15 mouse cellular contexts compared by ENCODE assay signal in genomic region chr5:146974781-146975123, GRCm38 (mm10). TPM values are rescaled to one million over a fixed set of nuclear protein-coding genes. Genes with fewer than 3 reads are reported as not detected.
DNase-seq lines count a peak whose midpoint lies in the region; ATAC-seq and TF ChIP-seq lines count a peak whose summit lies in the region.
"Had no signal": no experiment of that assay in that cellular context is flagged by ENCODE, and none has a peak within 500 bp of the region (broad histone marks: within the 10 kb centered on the region; RNA-seq: fewer than 3 reads in every experiment).

No protein-coding gene starts in this region.

- WGBS in kidney, embryonic 14.5 days = 32% methylated on average over 13 of the region's 13 CpGs

- H3K27ac ChIP-seq in kidney, embryonic 14.5 days (ENCODE audit: low read depth, low read length) = no peak overlapping the region
- H3K27ac ChIP-seq in ES-Bruce4 (ENCODE audit: insufficient read depth, low read length) = no peak overlapping the region
- H3K27ac ChIP-seq: embryonic facial prominence, embryonic 15.5 days; hindbrain, embryonic 12.5 days; macrophage; neural tube, embryonic 13.5 days had no signal

- no peaks in the 10 kb centered on the region for H3K36me3 ChIP-seq in kidney, embryonic 14.5 days (ENCODE audit: control insufficient read depth, insufficient read depth, low read length)
- H3K36me3 ChIP-seq in ES-Bruce4 (ENCODE audit: control insufficient read depth, insufficient read depth, low read length, poor library complexity, severe bottlenecking) = no peaks in the 10 kb centered on the region
- H3K36me3 ChIP-seq: embryonic facial prominence, embryonic 15.5 days; hindbrain, embryonic 12.5 days; neural tube, embryonic 13.5 days had no signal

- ATAC-seq in kidney, embryonic 14.5 days (ENCODE audit: low FRiP score, low TSS enrichment) = no peak
- ATAC-seq: forebrain, postnatal 0 days; midbrain, embryonic 16.5 days had no signal

- no peak for TF ChIP-seq POLR2A in ES-Bruce4 (IDR thresholded peaks at IDR 0.05; ENCODE audit: insufficient read depth, low read length)

- no peak overlapping the region for H3K4me2 ChIP-seq in kidney, embryonic 14.5 days (replicated peaks; ENCODE audit: low read depth, low read length)
- H3K4me2 ChIP-seq: embryonic facial prominence, embryonic 15.5 days; hindbrain, embryonic 12.5 days; neural tube, embryonic 13.5 days had no signal

- intact Hi-C loops in left cerebral cortex, postnatal 14 days (cut with DNase I) = no loop called here

- H3K4me3 ChIP-seq in kidney, embryonic 14.5 days (ENCODE audit: low read length) = no peak overlapping the region
- no peak overlapping the region for H3K4me3 ChIP-seq in ES-Bruce4 (ENCODE audit: low read depth, low read length)
- H3K4me3 ChIP-seq: embryonic facial prominence, embryonic 15.5 days; hindbrain, embryonic 12.5 days; neural tube, embryonic 13.5 days had no signal

- H3K9me3 ChIP-seq in kidney, embryonic 14.5 days (ENCODE audit: control insufficient read depth, low read length) = no peaks in the 10 kb centered on the region
- H3K9me3 ChIP-seq in ES-Bruce4 (replicated peaks; ENCODE audit: control insufficient read depth, insufficient read depth, low read length, poor library complexity, severe bottlenecking) = no peaks in the 10 kb centered on the region
- H3K9me3 ChIP-seq: embryonic facial prominence, embryonic 15.5 days; hindbrain, embryonic 12.5 days; neural tube, embryonic 13.5 days had no signal

- H3K9ac ChIP-seq in kidney, embryonic 14.5 days (ENCODE audit: low read depth, low read length) = no peak overlapping the region
- peak overlapping the region; percentile 10; the same call in 1 of the 2 replicates for H3K9ac ChIP-seq in ES-Bruce4 (ENCODE audit: low read depth, poor library complexity, severe bottlenecking)
- H3K9ac ChIP-seq: embryonic facial prominence, embryonic 15.5 days; forebrain, postnatal 0 days; hindbrain, embryonic 12.5 days; neural tube, embryonic 13.5 days had no signal

- peak; percentile 62 for DNase-seq in kidney, adult 11 months
- peak; percentile 81 for DNase-seq in kidney, adult 9 months
- DNase-seq in lung, postnatal 10 days = peak; percentile 32
- DNase-seq in left cerebral cortex, postnatal 14 days (ENCODE audit: low spot score in 2 of 2) = no peak
- no peak for DNase-seq in spleen, postnatal 14 days (ENCODE audit: low spot score in 2 of 2)
- no peak for DNase-seq in frontal cortex, postnatal 25 days (ENCODE audit: low spot score in 2 of 2)
- DNase-seq: cerebellum, adult 18-20 months; forebrain, postnatal 0 days had no signal

- peaks cover 3% of the 10 kb centered on the region; the same call in 1 of the 2 replicates for H3K4me1 ChIP-seq in kidney, embryonic 14.5 days (ENCODE audit: control insufficient read depth, insufficient read depth, low read length)
- peaks cover 5% of the 10 kb centered on the region for H3K4me1 ChIP-seq in ES-Bruce4 (ENCODE audit: control insufficient read depth, insufficient read depth, low read length)
- H3K4me1 ChIP-seq: embryonic facial prominence, embryonic 15.5 days; hindbrain, embryonic 12.5 days; neural tube, embryonic 13.5 days had no signal

- TF ChIP-seq EP300 in ES-Bruce4 (IDR thresholded peaks at IDR 0.05; ENCODE audit: insufficient read depth, low read depth, low read length) = no peak

- H3K27me3 ChIP-seq in kidney, embryonic 14.5 days (ENCODE audit: control insufficient read depth, insufficient read depth, low read length) = no peaks in the 10 kb centered on the region
- no peaks in the 10 kb centered on the region for H3K27me3 ChIP-seq in ES-Bruce4 (ENCODE audit: control insufficient read depth, insufficient read depth, low read length, poor library complexity, severe bottlenecking)
- H3K27me3 ChIP-seq: embryonic facial prominence, embryonic 15.5 days; hindbrain, embryonic 12.5 days; neural tube, embryonic 13.5 days had no signal

- no peak for TF ChIP-seq CTCF in ES-Bruce4 (IDR thresholded peaks at IDR 0.05; ENCODE audit: low read depth, low read length)

RNA-seq across cellular contexts. Expression of gene Mtif3, which starts 11.2 kb away (rescaled TPM):
- polyA plus RNA-seq in kidney, embryonic 14.5 days (2014; fragmentation: Nextera tagmentation; extraction: Ambion mirVana) = 21.1 and 24.3 TPM in 2 replicates
- polyA plus RNA-seq in ES-Bruce4 (2011; ENCODE audit: insufficient read depth, insufficient read length, low read depth, missing spikeins) = 14.7 and 16.5 TPM in 2 replicates
- total RNA-seq in left cerebral cortex, postnatal 14 days (2021) = 10 to 100 TPM; 20.9 to 22.6 TPM

RNA-seq across cellular contexts. Expression of gene Gtf3a, which starts 26.3 kb away (rescaled TPM):
- 137 and 140 TPM in 2 replicates for polyA plus RNA-seq in kidney, embryonic 14.5 days (2014; fragmentation: Nextera tagmentation; extraction: Ambion mirVana)
- polyA plus RNA-seq in ES-Bruce4 (2011; ENCODE audit: insufficient read depth, insufficient read length, low read depth, missing spikeins) = 75.9 and 80.6 TPM in 2 replicates
- total RNA-seq in left cerebral cortex, postnatal 14 days (2021) = 10 to 100 TPM; 23.9 to 29.1 TPM

Comparison
In these comparisons a context has a peak if more than half of its experiments do, and no peak if none do; other contexts are left out.
1. DNase-seq: peak in kidney, adult 11 months (single experiment), kidney, adult 9 months (single experiment) and lung, postnatal 10 days (single experiment); none in left cerebral cortex, postnatal 14 days (0 of 2), spleen, postnatal 14 days (0 of 2) and frontal cortex, postnatal 25 days (0 of 2).